Mouse (Mus musculus) kidney, embryonic 16.5 days (tissue): Measurements from ENCODE around the gene Siah1b. TPM values are rescaled to one million over a fixed set of nuclear protein-coding genes. Genes with fewer than 3 reads are reported as not detected.
A peak's percentile ranks its signal among the peaks of the same experiment; 100 is the strongest.

Experiments
- ATAC-seq: fragments of 200-750 bp; cut with Nextera tagmentation; 2 replicates; pipeline ENCODE4 v1.8.0; 2017; ENCODE audit warnings: moderate TSS enrichment; ENCODE audit not compliant: low FRiP score, low TSS enrichment
- H3K27ac ChIP-seq: fragments of 300-500 bp; sonication (generic); 2 replicates; pipeline ENCODE4 v1.5.1; 2014; ENCODE audit warnings: low read length
- H3K27me3 ChIP-seq: fragments of 300-500 bp; sonication (generic); 2 replicates; pipeline ENCODE4 v1.6.1; 2014; ENCODE audit warnings: low read length, control low read depth, mixed read lengths; ENCODE audit not compliant: insufficient read depth
- H3K36me3 ChIP-seq: fragments of 300-500 bp; sonication (generic); 2 replicates; pipeline ENCODE4 v1.6.1; 2014; ENCODE audit warnings: low read length, control low read depth, mixed read lengths; ENCODE audit not compliant: insufficient read depth
- H3K4me1 ChIP-seq: fragments of 300-500 bp; sonication (generic); 2 replicates; pipeline ENCODE4 v1.6.1; 2014; ENCODE audit warnings: low read length, control low read depth, mixed read lengths; ENCODE audit not compliant: insufficient read depth
- H3K4me2 ChIP-seq: fragments of 300-500 bp; sonication (generic); replicated peaks from 2 replicates; pipeline ENCODE4 v1.6.1; 2014; ENCODE audit warnings: low read depth, low read length
- H3K4me3 ChIP-seq: fragments of 300-500 bp; sonication (generic); 2 replicates; pipeline ENCODE4 v1.5.1; 2014; ENCODE audit warnings: mild to moderate bottlenecking, low read length
- H3K9ac ChIP-seq: fragments of 300-500 bp; sonication (generic); replicated peaks from 2 replicates; pipeline ENCODE4 v1.6.1; 2014; ENCODE audit warnings: low read length
- H3K9me3 ChIP-seq: fragments of 300-500 bp; sonication (generic); 2 replicates; pipeline ENCODE4 v1.6.1; 2016; ENCODE audit warnings: low read length, control low read depth
- WGBS: fragments of 180-500 bp; shearing (Covaris S2); extraction: QIAGEN DNeasy Blood & Tissue Kit; methylation state at CpG from one replicate; pipeline ENCODE4 v1.1.7; 2014; 5-methylcytosine and 5-hydroxymethylcytosine counted together
- polyA plus RNA-seq: library from polyadenylated mRNA; unstranded; fragments of >200 nt; fragmentation: Nextera tagmentation; extraction: Ambion mirVana; gene quantifications from 2 replicates; pipeline ENCODE4 v1.2.1, GENCODE M21; 2015

The Siah1b gene
- polyA plus RNA-seq, 1 experiment from 2014 or later = 27.8 TPM

GRCm38 (mm10) chrX:164042069-164042468 lies 34.2 kb downstream of the Siah1b start:
- Histone ChIP-seq H3K4me2 (no peak overlapping the region), H3K4me3 (no peak overlapping the region), H3K9me3 (0 out of 2 replicates have a peak, but pooled peaks cover 4% of the 10 kb centered on the region), H3K4me1 (no peaks in the 10 kb centered on the region), H3K9ac (no peak overlapping the region), H3K27ac (no peak overlapping the region), H3K36me3 (no peaks in the 10 kb centered on the region), H3K27me3 (peaks cover 9% of the 10 kb centered on the region; the same call in 1 of the 2 replicates)
- 62% methylated on average over 13 of the region's 13 CpGs for WGBS
- ATAC-seq = no peak

- H3K4me1 ChIP-seq = no peaks in the 10 kb centered on the region
- H3K9ac ChIP-seq = no peak overlapping the region
- no peak overlapping the region for H3K27ac ChIP-seq
- H3K4me3 ChIP-seq = no peak overlapping the region
- 47% methylated on average over 2 of the region's 2 CpGs for WGBS
- 0 out of 2 replicates have a peak, but pooled peaks have one; percentile 23 for ATAC-seq
- H3K36me3 ChIP-seq = no peaks in the 10 kb centered on the region
- H3K27me3 ChIP-seq = peaks cover 2% of the 10 kb centered on the region; the same call in 1 of the 2 replicates
- no peak overlapping the region for H3K4me2 ChIP-seq
- H3K9me3 ChIP-seq = 0 out of 2 replicates have a peak, but pooled peaks cover 4% of the 10 kb centered on the region
Observed at GRCm38 (mm10) chrX:164038882-164039281, 37.4 kb downstream of the Siah1b start.

GRCm38 (mm10) chrX:164035931-164036330 lies 40.4 kb downstream of the Siah1b start:
- no peak overlapping the region for H3K9ac ChIP-seq
- 0 out of 2 replicates have a peak, but pooled peaks cover 4% of the 10 kb centered on the region for H3K9me3 ChIP-seq
- no peak overlapping the region for H3K4me2 ChIP-seq
- H3K27ac ChIP-seq = no peak overlapping the region
- 87% methylated on average over 7 of the region's 7 CpGs for WGBS
- H3K36me3 ChIP-seq = no peaks in the 10 kb centered on the region
- no peak overlapping the region for H3K4me3 ChIP-seq
- ATAC-seq = no peak
- H3K4me1 ChIP-seq = no peaks in the 10 kb centered on the region
- peaks cover 16% of the 10 kb centered on the region; the same call in 1 of the 2 replicates for H3K27me3 ChIP-seq

DNA sequence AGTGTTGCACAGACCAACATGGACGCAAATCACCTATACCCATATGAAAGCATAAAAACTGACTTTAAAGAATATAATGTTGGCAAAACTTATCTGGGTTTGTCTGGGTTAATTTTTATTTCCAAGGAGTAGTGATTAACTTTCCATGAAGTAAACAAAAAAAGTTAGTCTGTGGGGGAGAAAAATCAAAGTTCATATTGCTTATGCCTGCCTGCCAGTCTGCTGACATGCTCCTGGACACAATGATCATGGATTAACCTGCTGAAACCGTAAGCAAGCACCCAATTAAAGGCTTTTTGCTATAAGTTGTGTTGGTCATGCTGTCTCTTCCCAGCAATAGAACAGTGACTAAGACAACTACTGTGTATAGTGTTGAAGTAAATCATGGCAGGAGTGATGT lies 40.9 kb downstream of the Siah1b start:
- H3K36me3 ChIP-seq = no peaks in the 10 kb centered on the region
- H3K4me2 ChIP-seq = no peak overlapping the region
- no peak overlapping the region for H3K9ac ChIP-seq
- H3K27me3 ChIP-seq = peaks cover 16% of the 10 kb centered on the region; the same call in 1 of the 2 replicates
- H3K4me1 ChIP-seq = no peaks in the 10 kb centered on the region
- ATAC-seq = no peak
- H3K27ac ChIP-seq = no peak overlapping the region
- no peak overlapping the region for H3K4me3 ChIP-seq
- 83% methylated on average over 2 of the region's 2 CpGs for WGBS
- 0 out of 2 replicates have a peak, but pooled peaks cover 4% of the 10 kb centered on the region for H3K9me3 ChIP-seq

DNA sequence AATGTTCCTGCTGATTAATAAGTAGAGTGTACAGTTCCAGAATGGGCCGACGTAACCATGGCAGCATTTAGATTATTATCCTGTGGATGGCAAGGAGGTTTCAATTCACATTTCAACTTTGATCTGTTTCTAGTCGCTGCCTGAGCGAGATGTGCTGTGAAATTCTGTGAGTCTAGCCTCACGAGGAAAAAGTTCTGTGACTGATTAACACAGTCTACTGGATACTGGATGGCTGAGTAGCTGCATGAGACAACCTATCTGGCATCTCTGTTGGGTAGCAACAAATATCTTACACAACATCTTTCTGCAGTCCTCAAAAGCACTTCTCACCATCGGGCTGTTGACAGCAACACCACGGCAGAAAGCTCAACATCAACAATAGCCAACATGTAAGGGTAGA lies 43.8 kb downstream of the Siah1b start:
- Histone ChIP-seq H3K9me3 (no peaks in the 10 kb centered on the region), H3K4me1 (no peaks in the 10 kb centered on the region), H3K36me3 (no peaks in the 10 kb centered on the region), H3K27me3 (peaks cover 16% of the 10 kb centered on the region; the same call in 1 of the 2 replicates), H3K4me3 (no peak overlapping the region), H3K27ac (no peak overlapping the region), H3K4me2 (no peak overlapping the region), H3K9ac (no peak overlapping the region)
- WGBS = 85% methylated on average over 7 of the region's 7 CpGs
- ATAC-seq = no peak

DNA sequence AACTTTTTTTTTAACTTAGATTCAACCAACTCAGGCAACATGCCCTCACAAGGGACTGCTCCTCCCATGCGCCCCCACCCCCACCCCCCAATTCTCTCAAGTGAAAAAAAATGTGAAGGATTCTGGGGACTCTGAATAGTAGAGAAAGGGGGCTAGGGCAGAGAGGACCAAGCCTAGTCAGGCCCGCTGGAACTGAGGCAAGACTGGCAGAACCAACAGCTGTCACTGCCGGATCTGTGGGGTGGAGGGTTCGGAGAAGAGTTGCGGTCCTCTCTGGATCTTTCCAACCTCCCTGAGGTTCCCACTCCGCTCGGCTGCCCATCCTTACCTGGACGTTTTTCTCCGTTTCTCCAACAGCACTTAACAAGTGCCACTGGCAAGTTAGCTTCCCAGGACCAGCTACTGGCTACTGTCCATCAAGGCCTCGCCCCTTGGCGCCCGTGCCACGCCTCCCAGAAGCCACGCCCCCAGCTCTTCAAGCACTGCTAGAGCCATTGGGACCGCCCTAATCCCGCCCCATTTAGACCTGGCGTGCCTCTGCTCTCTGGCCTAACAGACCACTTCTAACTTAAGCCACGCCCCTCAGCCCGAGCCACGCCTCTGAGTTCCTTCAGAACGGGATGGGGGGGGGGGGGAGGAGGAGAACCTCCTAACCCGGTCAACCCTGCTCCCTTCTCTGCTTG lies 48.5 kb downstream of the Siah1b start, which contains the start of gene Car5b:
TSS of gene Car5b (minus strand) at position 391 of the 683 bp plus-strand sequence.
- Histone ChIP-seq H3K36me3 (no peaks in the 10 kb centered on the region), H3K27me3 (peaks cover 14% of the 10 kb centered on the region; the same call in 1 of the 2 replicates), H3K4me1 (no peaks in the 10 kb centered on the region), H3K9ac (peak within 1 kb of the TSS; percentile 38; the same call in 1 of the 2 replicates), H3K4me2 (peak within 1 kb of the TSS; percentile 52), H3K4me3 (peak within 1 kb of the TSS; percentile 43), H3K9me3 (no peaks in the 10 kb centered on the region), H3K27ac (no peak within 1 kb of the TSS)
- 20% methylated on average over 22 of the region's 22 CpGs for WGBS
- peak; percentile 100 for ATAC-seq

Other genes starting within 250 kb of the Siah1b start
- gene Ap1s2, start 167.5 kb downstream of the Siah1b start, polyA plus RNA-seq = 19.8 and 22.3 TPM in 2 replicates
- 49.1 and 59.8 TPM in 2 replicates for gene Zrsr2, start 117.8 kb downstream of the Siah1b start, polyA plus RNA-seq
- 2.3 and 2.4 TPM in 2 replicates for gene Car5b, start 48.5 kb downstream of the Siah1b start, polyA plus RNA-seq
- 131 and 161 TPM in 2 replicates for gene Cltrn, start 12.3 kb upstream of the Siah1b start, polyA plus RNA-seq
- 66.1 and 73.0 TPM in 2 replicates for gene Ace2, start 62.8 kb upstream of the Siah1b start, polyA plus RNA-seq
- 0.94 and 1.00 TPM in 2 replicates for gene Bmx, start 181.7 kb upstream of the Siah1b start, polyA plus RNA-seq
- 9.4 and 10.7 TPM in 2 replicates for gene Pir, start 192.9 kb upstream of the Siah1b start, polyA plus RNA-seq